Comparison of ENCODE assay signal across 8 mouse cellular contexts in the genomic region with DNA sequence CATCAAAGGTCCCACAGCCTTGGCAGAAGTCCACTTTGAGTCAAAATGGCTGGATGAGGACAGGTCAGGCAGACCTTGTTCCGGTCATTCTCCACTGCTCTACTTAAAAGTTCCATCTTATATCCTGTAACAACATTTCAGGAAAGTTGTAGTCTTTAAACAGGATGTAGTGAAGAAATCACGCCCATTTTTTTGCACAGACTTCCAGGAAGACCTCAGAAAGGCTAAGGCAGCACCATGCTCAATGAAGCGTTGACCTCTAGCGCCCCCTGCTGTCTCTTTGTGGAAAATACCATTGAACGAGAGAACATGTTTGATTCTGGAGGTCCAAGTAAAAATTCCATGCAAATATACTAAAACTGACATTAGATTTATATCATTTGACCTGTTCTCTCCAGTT. TPM values are rescaled to one million over a fixed set of nuclear protein-coding genes. Genes with fewer than 3 reads are reported as not detected.
A peak's percentile ranks its signal among the peaks of the same experiment; 100 is the strongest.
DNase-seq lines count a peak whose midpoint lies in the region; ATAC-seq and TF ChIP-seq lines count a peak whose summit lies in the region.

No protein-coding gene starts in this region.

- H3K4me2 ChIP-seq in midbrain, embryonic 11.5 days: no peak overlapping the region
- no peak overlapping the region for H3K4me2 ChIP-seq in midbrain, embryonic 13.5 days (replicated peaks)
- H3K4me2 ChIP-seq in intestine, postnatal 0 days (replicated peaks; ENCODE audit: low read depth): no peak overlapping the region

- peak; percentile 19; the same call in 1 of the 2 replicates for ATAC-seq in midbrain, embryonic 11.5 days (ENCODE audit: low FRiP score)
- ATAC-seq in midbrain, embryonic 13.5 days: no peak
- ATAC-seq in intestine, postnatal 0 days: no peak

- H3K36me3 ChIP-seq in midbrain, embryonic 11.5 days (ENCODE audit: control insufficient read depth, insufficient read depth, low read length): no peaks in the 10 kb centered on the region
- no peaks in the 10 kb centered on the region for H3K36me3 ChIP-seq in midbrain, embryonic 13.5 days
- no peaks in the 10 kb centered on the region for H3K36me3 ChIP-seq in intestine, postnatal 0 days (ENCODE audit: control insufficient read depth, insufficient read depth)
- no peaks in the 10 kb centered on the region for H3K36me3 ChIP-seq in testis, adult 2 months (ENCODE audit: control insufficient read depth, insufficient read depth, low read length)

- no peak overlapping the region for H3K27ac ChIP-seq in midbrain, embryonic 11.5 days (ENCODE audit: low read depth, low read length)
- no peak overlapping the region for H3K27ac ChIP-seq in midbrain, embryonic 13.5 days
- H3K27ac ChIP-seq in gastrocnemius, adult 2 months: no peak overlapping the region
- H3K27ac ChIP-seq in intestine, postnatal 0 days (ENCODE audit: low read depth, low read length): no peak overlapping the region
- no peak overlapping the region for H3K27ac ChIP-seq in testis, adult 2 months (ENCODE audit: control insufficient read depth, insufficient read depth, low read depth, low read length)

- no peak overlapping the region for H3K4me3 ChIP-seq in midbrain, embryonic 11.5 days (ENCODE audit: low read depth, low read length)
- no peak overlapping the region for H3K4me3 ChIP-seq in midbrain, embryonic 13.5 days (replicated peaks)
- H3K4me3 ChIP-seq in gastrocnemius, adult 2 months: no peak overlapping the region
- H3K4me3 ChIP-seq in intestine, postnatal 0 days (ENCODE audit: low read depth, low read length): no peak overlapping the region
- H3K4me3 ChIP-seq in testis, adult 2 months (ENCODE audit: control insufficient read depth, low read depth, low read length): no peak overlapping the region

- H3K27me3 ChIP-seq in midbrain, embryonic 11.5 days (ENCODE audit: control insufficient read depth, insufficient read depth, low read length): no peaks in the 10 kb centered on the region
- peaks cover 12% of the 10 kb centered on the region for H3K27me3 ChIP-seq in midbrain, embryonic 13.5 days
- no peaks in the 10 kb centered on the region for H3K27me3 ChIP-seq in intestine, postnatal 0 days (replicated peaks; ENCODE audit: control insufficient read depth, insufficient read depth, low read length)
- H3K27me3 ChIP-seq in testis, adult 2 months (ENCODE audit: control insufficient read depth, insufficient read depth, low read length): no peaks in the 10 kb centered on the region

- no peaks in the 10 kb centered on the region for H3K4me1 ChIP-seq in midbrain, embryonic 11.5 days (ENCODE audit: control insufficient read depth, insufficient read depth, low read length)
- peaks cover 5% of the 10 kb centered on the region; the same call in 1 of the 2 replicates for H3K4me1 ChIP-seq in midbrain, embryonic 13.5 days (replicated peaks)
- no peaks in the 10 kb centered on the region for H3K4me1 ChIP-seq in intestine, postnatal 0 days (replicated peaks; ENCODE audit: control insufficient read depth, insufficient read depth, low read length)
- H3K4me1 ChIP-seq in testis, adult 2 months (ENCODE audit: control insufficient read depth, insufficient read depth, low read length): peaks cover 7% of the 10 kb centered on the region

- WGBS in midbrain, embryonic 11.5 days: 17% methylated on average over 5 of the region's 5 CpGs
- 19% methylated on average over 5 of the region's 5 CpGs for WGBS in midbrain, embryonic 13.5 days
- 19% methylated on average over 5 of the region's 5 CpGs for WGBS in intestine, postnatal 0 days

- intact Hi-C loops in gastrocnemius, adult 2 months (cut with DNase I): loop anchor here (1.0 to 10.0 kb wide), 5 partner anchors 53 to 547 kb away; a partner anchor contains a TSS
- intact Hi-C loops in left cerebral cortex, postnatal 25 days (cut with DNase I): loop anchor here (1.0 to 5.0 kb wide), 3 partner anchors 222 to 464 kb away; no protein-coding TSS in a partner anchor

- H3K9ac ChIP-seq in midbrain, embryonic 11.5 days (ENCODE audit: low read length): no peak overlapping the region
- H3K9ac ChIP-seq in midbrain, embryonic 13.5 days (replicated peaks): no peak overlapping the region
- no peak overlapping the region for H3K9ac ChIP-seq in intestine, postnatal 0 days (ENCODE audit: low read depth, low read length)

- TF ChIP-seq CTCF in gastrocnemius, adult 2 months (IDR thresholded peaks at IDR 0.05): peak; percentile 85
- TF ChIP-seq CTCF in intestine, postnatal 0 days (IDR thresholded peaks at IDR 0.05; ENCODE audit: low read depth): peak; percentile 92
- TF ChIP-seq CTCF in testis, adult 2 months (IDR thresholded peaks at IDR 0.05; ENCODE audit: control insufficient read depth, insufficient read depth, insufficient replicate concordance, low read depth, low read length): peak; percentile 76; the same call in 1 of the 2 replicates

- no peaks in the 10 kb centered on the region for H3K9me3 ChIP-seq in midbrain, embryonic 11.5 days (ENCODE audit: control insufficient read depth, low read length)
- no peaks in the 10 kb centered on the region for H3K9me3 ChIP-seq in midbrain, embryonic 13.5 days
- H3K9me3 ChIP-seq in intestine, postnatal 0 days (ENCODE audit: control insufficient read depth): no peaks in the 10 kb centered on the region

- TF ChIP-seq POLR2A in testis, adult 2 months (IDR thresholded peaks at IDR 0.05; ENCODE audit: control insufficient read depth, low read depth, low read length): no peak

- DNase-seq in midbrain, embryonic 11.5 days (ENCODE audit: low spot score, missing footprints): peak; percentile 98
- peak; percentile 74 to 86 for DNase-seq in cerebellum, postnatal 25 days
- peak; percentile 69 for DNase-seq in gastrocnemius, adult 2 months
- DNase-seq in left cerebral cortex, postnatal 25 days (ENCODE audit: low spot score in 2 of 2): peak; percentile 80 to 89
- DNase-seq in natural killer cell, adult 2 months (ENCODE audit: low spot score in 2 of 2): peak; percentile 32 to 58

RNA-seq across cellular contexts. Expression of a gene that starts 56.6 kb away (rescaled TPM):
- polyA plus RNA-seq in midbrain, embryonic 11.5 days (2014; fragmentation: Nextera tagmentation; extraction: Ambion mirVana): 13.1 and 13.9 TPM in 2 replicates
- polyA plus RNA-seq in midbrain, embryonic 13.5 days (2015; fragmentation: Nextera tagmentation; extraction: Ambion mirVana): 15.7 and 16.7 TPM in 2 replicates
- total RNA-seq in gastrocnemius, adult 2 months (2021): 1 to 10 TPM in 1 of 2 experiments, under 1 TPM in 1; 0.97 to 1.3 TPM
- 10.0 and 11.7 TPM in 2 replicates for polyA plus RNA-seq in intestine, postnatal 0 days (2015; fragmentation: Nextera tagmentation; extraction: Ambion mirVana)
- total RNA-seq in left cerebral cortex, postnatal 25 days (2021): 10 to 100 TPM; 44.2 to 49.1 TPM
- 0.74 and 1.1 TPM in 2 replicates for polyA plus RNA-seq in testis, adult 2 months (2012; rRNA removed)

Comparison
In these comparisons a context has a peak if more than half of its experiments do, and no peak if none do; other contexts are left out.
1. DNase-seq: peak in every context shown above with its lines; median percentile 98 in midbrain, embryonic 11.5 days; 84 in left cerebral cortex, postnatal 25 days; 80 in cerebellum, postnatal 25 days; 69 in gastrocnemius, adult 2 months; 45 in natural killer cell, adult 2 months.